Mouse (Mus musculus): ENCODE data around the gene Ercc6l2. TPM values are rescaled to one million over a fixed set of nuclear protein-coding genes. Genes with fewer than 3 reads are reported as not detected.

Ercc6l2 gene
- polyA plus RNA-seq, 1 experiment: 1.8 TPM

DNA sequence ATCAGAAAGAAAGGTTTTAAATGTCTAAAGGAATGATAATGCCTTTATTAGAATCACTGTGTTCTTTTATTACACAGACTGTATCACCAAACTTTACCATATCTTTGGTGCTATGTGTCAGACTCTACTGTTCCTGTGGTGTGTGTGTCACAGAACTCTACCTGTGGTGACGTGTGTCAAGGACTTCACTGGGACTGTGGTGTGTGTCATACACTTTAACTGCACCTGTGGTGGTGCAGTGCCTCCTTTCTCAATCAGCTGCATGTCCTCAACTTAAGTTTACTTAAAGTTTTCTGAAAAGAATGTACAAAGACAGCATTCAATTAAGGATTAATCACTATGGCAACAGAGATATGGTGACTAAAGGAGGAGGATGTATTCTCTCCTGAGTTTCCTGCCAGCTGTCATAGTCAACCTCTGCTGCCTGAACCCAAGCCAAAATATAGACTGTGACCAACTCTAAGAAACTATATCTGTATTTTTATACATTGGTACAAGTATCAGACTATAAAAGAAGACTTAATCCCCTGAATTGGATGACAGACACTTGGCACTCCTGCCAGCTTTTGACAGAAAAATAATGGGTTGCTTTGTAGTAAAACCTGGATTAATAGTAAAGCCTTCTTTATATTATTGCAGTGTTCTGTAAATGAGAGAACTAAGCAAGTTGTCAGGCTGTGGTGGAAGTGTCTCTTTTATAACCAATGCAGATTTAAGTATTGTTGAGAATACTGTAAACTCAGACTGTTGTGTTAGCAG is 64.2 kb downstream of the Ercc6l2 start:
- peaks cover 25% of the 10 kb centered on the region for H3K36me3 ChIP-seq (replicated peaks; ENCODE audit: low read length)
- TF ChIP-seq FLI1 (IDR thresholded peaks at IDR 0.05; ENCODE audit: low read length) (no peak), GATA1 (IDR thresholded peaks at IDR 0.05; ENCODE audit: borderline replicate concordance, low read length) (no peak)
- no peaks in the 10 kb centered on the region for H3K27me3 ChIP-seq (replicated peaks)
- no peak overlapping the region for H3K4me3 ChIP-seq (replicated peaks)
- no peaks in the 10 kb centered on the region for H3K9me3 ChIP-seq
- H3K4me1 ChIP-seq: no peaks in the 10 kb centered on the region

DNA sequence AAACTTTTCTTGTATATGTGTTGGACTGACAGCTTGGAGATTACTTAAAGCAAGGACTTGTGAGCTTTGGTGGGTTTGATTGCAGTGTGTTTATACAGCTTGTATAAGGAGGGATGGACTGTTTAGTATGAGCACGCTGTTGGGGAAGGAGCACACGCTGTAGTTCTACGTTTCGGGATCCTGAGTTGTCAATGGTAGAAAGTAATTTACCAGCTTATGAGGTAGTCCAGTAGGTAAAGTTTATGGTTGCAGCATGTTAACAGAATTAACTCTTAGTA is 64.8 kb downstream of the Ercc6l2 start:
- Histone ChIP-seq H3K36me3 (replicated peaks; ENCODE audit: low read length) (peaks cover 27% of the 10 kb centered on the region), H3K4me1 (no peaks in the 10 kb centered on the region)
- no peak for TF ChIP-seq GATA1 (IDR thresholded peaks at IDR 0.05; ENCODE audit: borderline replicate concordance, low read length)
- TF ChIP-seq FLI1 (IDR thresholded peaks at IDR 0.05; ENCODE audit: low read length): no peak

DNA sequence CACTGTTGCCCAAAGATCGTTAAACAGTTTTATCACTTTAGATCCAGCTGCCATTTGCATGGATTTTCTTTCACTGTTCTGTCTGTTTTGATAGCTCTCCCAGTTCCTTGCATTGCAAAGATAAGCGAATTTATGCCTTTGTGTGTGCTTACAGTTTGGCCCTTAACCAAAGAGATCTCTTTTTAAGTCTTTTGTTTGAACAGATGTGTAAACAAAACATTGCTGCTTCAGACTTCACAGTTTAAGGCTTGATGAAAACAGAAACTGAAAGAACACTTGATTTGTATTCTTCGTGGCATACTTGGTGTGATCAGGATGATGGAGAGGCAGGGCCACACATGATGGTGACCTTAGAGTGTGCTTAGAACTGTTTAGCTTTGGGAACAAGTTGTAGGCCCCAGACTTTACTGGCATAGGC is 70.5 kb downstream of the Ercc6l2 start:
- Histone ChIP-seq H3K27me3 (replicated peaks) (no peaks in the 10 kb centered on the region), H3K36me3 (replicated peaks; ENCODE audit: low read length) (peaks cover 41% of the 10 kb centered on the region), H3K4me3 (replicated peaks) (no peak overlapping the region), H3K9me3 (no peaks in the 10 kb centered on the region), H3K4me1 (peaks cover 13% of the 10 kb centered on the region)
- no peak for TF ChIP-seq FLI1 (IDR thresholded peaks at IDR 0.05; ENCODE audit: low read length)
- no peak for TF ChIP-seq GATA1 (IDR thresholded peaks at IDR 0.05; ENCODE audit: borderline replicate concordance, low read length)

More for the DNA sequence above, 64.8 kb downstream of the Ercc6l2 start:
- Histone ChIP-seq H3K4me3 (replicated peaks) (no peak overlapping the region), H3K27me3 (replicated peaks) (no peaks in the 10 kb centered on the region), H3K9me3 (no peaks in the 10 kb centered on the region)

DNA sequence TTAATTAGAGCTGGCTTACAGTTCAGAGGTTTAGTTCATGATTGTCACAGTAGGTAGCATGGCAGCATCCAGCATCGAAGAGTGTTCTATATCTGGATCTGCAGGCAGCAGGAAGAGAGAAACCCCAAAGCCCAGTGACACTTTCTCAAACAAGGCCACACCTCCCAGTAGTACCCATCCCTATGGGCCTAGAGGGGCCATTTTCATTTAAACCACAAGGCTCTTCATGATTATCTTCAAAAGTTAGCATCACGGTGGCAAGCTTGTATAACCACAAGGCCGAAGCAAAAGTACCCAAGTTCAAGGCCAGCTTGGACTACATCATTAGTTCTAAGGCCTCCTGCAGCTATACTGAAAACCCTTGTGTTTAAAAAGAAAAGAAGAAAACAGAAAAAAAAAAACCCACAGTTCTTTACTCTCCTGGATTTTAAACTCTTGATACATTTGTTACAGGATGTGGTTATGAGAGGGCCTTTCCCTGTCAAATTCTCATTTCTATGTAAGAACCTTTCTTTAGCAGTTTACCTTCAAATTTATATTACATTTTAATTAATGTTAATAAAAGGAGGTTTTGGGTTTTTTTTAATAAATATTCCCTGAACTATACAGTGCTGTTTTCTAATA is 71.5 kb downstream of the Ercc6l2 start:
- Histone ChIP-seq H3K27me3 (replicated peaks) (no peaks in the 10 kb centered on the region), H3K4me1 (peaks cover 13% of the 10 kb centered on the region), H3K9me3 (no peaks in the 10 kb centered on the region), H3K36me3 (replicated peaks; ENCODE audit: low read length) (peaks cover 42% of the 10 kb centered on the region), H3K4me3 (replicated peaks) (no peak overlapping the region)
- TF ChIP-seq FLI1 (IDR thresholded peaks at IDR 0.05; ENCODE audit: low read length) (no peak), GATA1 (IDR thresholded peaks at IDR 0.05; ENCODE audit: borderline replicate concordance, low read length) (no peak)

DNA sequence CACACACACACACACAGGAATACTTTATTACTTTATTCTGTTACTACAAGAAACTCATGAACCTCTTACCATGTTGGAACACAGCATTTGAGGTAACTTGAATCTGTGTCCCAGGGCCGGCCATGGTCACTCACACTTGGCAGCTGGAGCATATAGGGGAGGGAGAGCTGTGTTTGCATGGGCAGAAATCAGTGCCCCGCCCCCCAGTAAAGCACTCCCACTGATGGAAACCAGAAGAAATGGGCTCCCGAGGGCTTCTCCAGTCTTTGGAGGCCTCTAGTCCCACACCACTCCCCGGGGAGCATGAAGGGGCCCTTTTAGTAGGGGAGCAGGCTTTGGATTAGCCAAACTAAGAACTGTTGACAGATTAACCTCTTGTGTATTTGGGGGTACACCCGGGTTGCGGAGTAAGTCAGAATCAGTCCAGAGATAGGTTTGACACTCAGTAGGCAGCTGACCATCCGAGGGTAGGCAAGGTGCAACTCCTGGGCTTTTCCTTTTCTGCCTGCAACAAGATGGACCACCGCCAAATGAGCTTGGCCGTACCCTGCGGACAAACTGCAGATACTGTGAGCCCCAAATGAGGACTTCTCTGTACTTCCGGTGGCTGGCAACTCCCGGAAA is 85.8 kb downstream of the Ercc6l2 start:
- Histone ChIP-seq H3K27me3 (replicated peaks) (no peaks in the 10 kb centered on the region), H3K4me3 (replicated peaks) (no peak overlapping the region), H3K4me1 (no peaks in the 10 kb centered on the region), H3K9me3 (no peaks in the 10 kb centered on the region), H3K36me3 (replicated peaks; ENCODE audit: low read length) (peaks cover 38% of the 10 kb centered on the region)
- TF ChIP-seq FLI1 (IDR thresholded peaks at IDR 0.05; ENCODE audit: low read length) (no peak), GATA1 (IDR thresholded peaks at IDR 0.05; ENCODE audit: borderline replicate concordance, low read length) (no peak)

DNA sequence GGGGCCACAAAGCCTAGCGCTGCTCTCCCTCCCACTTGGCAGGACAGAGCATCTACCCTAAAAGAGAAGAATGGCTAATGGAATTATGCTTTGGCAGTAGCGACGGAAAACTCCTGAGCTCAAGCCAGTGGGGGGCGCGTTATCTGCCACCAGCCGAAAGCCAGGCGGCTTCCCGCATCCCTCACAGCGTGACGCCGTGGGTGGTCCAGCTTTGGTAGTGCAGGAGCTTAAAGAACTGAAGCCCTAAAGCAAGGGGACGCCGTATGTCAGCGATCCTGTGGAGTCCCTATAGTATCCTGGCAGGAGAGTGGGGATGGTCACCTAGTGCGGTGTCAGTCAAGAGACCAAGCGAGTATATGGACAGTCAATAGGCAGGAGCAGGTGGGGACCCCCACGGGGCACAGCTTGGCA is 86.3 kb downstream of the Ercc6l2 start:
- Histone ChIP-seq H3K36me3 (replicated peaks; ENCODE audit: low read length) (peaks cover 34% of the 10 kb centered on the region), H3K4me1 (no peaks in the 10 kb centered on the region), H3K4me3 (replicated peaks) (no peak overlapping the region), H3K9me3 (no peaks in the 10 kb centered on the region), H3K27me3 (replicated peaks) (no peaks in the 10 kb centered on the region)
- TF ChIP-seq FLI1 (IDR thresholded peaks at IDR 0.05; ENCODE audit: low read length) (no peak), GATA1 (IDR thresholded peaks at IDR 0.05; ENCODE audit: borderline replicate concordance, low read length) (no peak)

DNA sequence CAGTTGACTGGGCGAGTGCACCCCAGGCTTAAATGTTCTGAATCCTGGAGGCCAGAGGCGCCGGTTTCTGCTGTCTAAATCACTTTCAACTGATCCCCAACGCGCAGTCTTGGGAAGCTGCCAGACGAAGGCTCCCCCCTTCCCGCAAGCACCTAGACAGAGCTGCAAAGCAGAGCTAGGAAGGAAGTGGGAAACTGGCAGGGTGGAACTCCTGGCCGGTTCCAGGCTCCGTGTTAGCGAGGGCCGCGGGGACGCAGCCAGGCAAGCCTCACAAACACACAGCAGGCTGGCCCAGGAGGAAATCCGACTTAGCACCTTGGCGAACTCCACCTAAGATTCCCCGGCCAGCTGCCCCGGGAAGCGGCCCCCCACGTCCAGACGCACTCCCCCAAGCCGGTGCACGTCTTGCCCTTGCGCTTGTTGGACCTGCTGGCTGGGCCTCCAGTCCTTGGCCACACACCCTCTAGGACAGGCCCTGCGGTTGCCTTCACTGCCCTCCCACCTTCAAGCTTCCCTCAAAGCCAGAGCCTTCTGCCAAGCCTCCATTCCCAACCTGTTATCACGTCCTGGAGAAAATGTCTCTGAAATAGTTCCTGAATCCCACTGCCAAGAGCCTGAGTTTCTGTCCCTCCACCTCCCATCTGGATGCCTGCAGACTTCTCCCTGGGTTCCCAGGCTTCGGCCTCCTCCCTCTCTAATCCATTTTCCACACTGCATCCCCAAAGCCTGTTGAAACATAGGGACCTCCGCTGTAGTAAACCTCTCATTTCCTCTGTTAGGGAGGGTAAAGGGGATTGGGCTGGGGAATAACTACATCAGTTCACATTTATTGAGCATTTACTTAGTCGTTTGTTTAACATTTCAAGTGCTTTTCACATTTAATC is 86.9 kb downstream of the Ercc6l2 start:
- no peaks in the 10 kb centered on the region for H3K4me1 ChIP-seq
- peaks cover 30% of the 10 kb centered on the region for H3K36me3 ChIP-seq (replicated peaks; ENCODE audit: low read length)
- TF ChIP-seq GATA1 (IDR thresholded peaks at IDR 0.05; ENCODE audit: borderline replicate concordance, low read length): no peak
- H3K9me3 ChIP-seq: no peaks in the 10 kb centered on the region
- no peak overlapping the region for H3K4me3 ChIP-seq (replicated peaks)
- H3K27me3 ChIP-seq (replicated peaks): no peaks in the 10 kb centered on the region

DNA sequence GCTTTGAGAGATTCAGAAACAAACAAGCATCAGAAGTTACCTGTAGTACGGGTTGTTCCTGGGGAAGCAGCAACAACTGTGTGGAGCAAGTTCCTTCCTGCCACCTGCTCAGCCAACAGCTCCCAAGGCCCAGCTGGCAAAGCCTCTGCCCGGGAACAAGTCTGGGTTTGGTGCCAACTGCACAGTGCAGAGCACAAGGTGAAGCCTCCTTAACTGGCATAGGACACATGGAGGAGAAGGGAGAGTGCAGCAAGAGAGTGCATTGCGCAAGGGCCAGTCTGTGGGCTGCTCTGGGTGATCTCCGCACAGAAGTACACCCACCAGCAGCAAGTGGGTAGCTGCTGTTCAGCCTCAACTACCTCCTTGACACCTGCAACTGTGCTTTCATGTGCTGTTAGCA is 91.5 kb downstream of the Ercc6l2 start:
- H3K9me3 ChIP-seq: no peaks in the 10 kb centered on the region
- H3K36me3 ChIP-seq (replicated peaks; ENCODE audit: low read length): peaks cover 5% of the 10 kb centered on the region
- TF ChIP-seq GATA1 (IDR thresholded peaks at IDR 0.05; ENCODE audit: borderline replicate concordance, low read length): no peak
- TF ChIP-seq FLI1 (IDR thresholded peaks at IDR 0.05; ENCODE audit: low read length): no peak
- H3K4me3 ChIP-seq (replicated peaks): no peak overlapping the region
- H3K27me3 ChIP-seq (replicated peaks): no peaks in the 10 kb centered on the region
- no peaks in the 10 kb centered on the region for H3K4me1 ChIP-seq

DNA sequence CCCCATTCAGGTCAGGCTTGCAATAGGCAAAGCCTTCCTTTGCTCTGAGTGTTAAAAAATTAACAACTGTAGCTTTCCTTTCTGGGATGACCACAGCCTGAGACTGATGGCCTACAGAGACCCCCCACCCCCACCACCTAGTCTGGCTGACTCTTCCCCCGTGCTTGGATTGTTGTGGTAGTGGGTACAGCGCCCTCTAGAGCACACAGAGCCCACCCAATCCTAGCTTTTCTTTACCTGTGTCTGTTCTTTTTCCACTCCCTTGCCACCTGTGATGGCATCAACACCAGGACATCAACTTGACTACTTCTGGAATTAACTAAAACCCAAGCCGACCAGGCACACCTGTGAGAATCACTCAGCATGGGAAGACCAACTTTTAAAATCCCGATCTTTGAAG is 92.4 kb downstream of the Ercc6l2 start:
- Histone ChIP-seq H3K4me3 (replicated peaks) (no peak overlapping the region), H3K36me3 (replicated peaks; ENCODE audit: low read length) (no peaks in the 10 kb centered on the region), H3K4me1 (no peaks in the 10 kb centered on the region), H3K9me3 (no peaks in the 10 kb centered on the region), H3K27me3 (replicated peaks) (no peaks in the 10 kb centered on the region)
- TF ChIP-seq GATA1 (IDR thresholded peaks at IDR 0.05; ENCODE audit: borderline replicate concordance, low read length) (no peak), FLI1 (IDR thresholded peaks at IDR 0.05; ENCODE audit: low read length) (no peak)

All from megakaryocyte, embryonic 14.5 days (primary cell).